Mouse (Mus musculus) MEL-GATA-1-ER (cell line): ENCODE results near the gene Meis3.

Experiments used
- DNase-seq: peaks from one replicate; pipeline ENCODE4 v3.0.0-alpha.2; 2012; ENCODE audit warnings: low read depth; ENCODE audit errors: extremely low read depth

Gene Meis3

GRCm38 (mm10) chr7:16158735-16159134, 16.2 kb upstream of the Meis3 start:
- no peak for DNase-seq

GRCm38 (mm10) chr7:16160702-16161101, 14.2 kb upstream of the Meis3 start:
- DNase-seq = peak; percentile 56

GRCm38 (mm10) chr7:16161302-16161701, 13.6 kb upstream of the Meis3 start:
- DNase-seq = no peak

GRCm38 (mm10) chr7:16162036-16162435, 12.9 kb upstream of the Meis3 start:
- no peak for DNase-seq

- DNase-seq = no peak
Measured at GRCm38 (mm10) chr7:16172141-16172581, 2.7 kb upstream of the Meis3 start.

- DNase-seq = no peak
Measured at GRCm38 (mm10) chr7:16172586-16173140, 2.2 kb upstream of the Meis3 start.

GRCm38 (mm10) chr7:16173146-16173545, 1.7 kb upstream of the Meis3 start:
- no peak for DNase-seq

GRCm38 (mm10) chr7:16175542-16175931, 647 bp downstream of the Meis3 start:
- DNase-seq = no peak

- no peak for DNase-seq
Measured at GRCm38 (mm10) chr7:16178114-16178513, 3.2 kb downstream of the Meis3 start.

- peak; percentile 18 for DNase-seq
Measured at GRCm38 (mm10) chr7:16183663-16184062, 8.8 kb downstream of the Meis3 start.

GRCm38 (mm10) chr7:16187494-16187893, 12.6 kb downstream of the Meis3 start:
- DNase-seq = no peak

GRCm38 (mm10) chr7:16192315-16192714, 17.4 kb downstream of the Meis3 start:
- DNase-seq = peak; percentile 16

GRCm38 (mm10) chr7:16193702-16194101, 18.8 kb downstream of the Meis3 start:
- DNase-seq = no peak

- DNase-seq = no peak
Measured at GRCm38 (mm10) chr7:16196616-16197015, 21.7 kb downstream of the Meis3 start.

- DNase-seq = no peak
Measured at GRCm38 (mm10) chr7:16197166-16197565, 22.3 kb downstream of the Meis3 start.

GRCm38 (mm10) chr7:16198540-16198939, 23.6 kb downstream of the Meis3 start:
- DNase-seq = no peak

GRCm38 (mm10) chr7:16201136-16201535, 26.2 kb downstream of the Meis3 start:
- no peak for DNase-seq

GRCm38 (mm10) chr7:16202756-16203504, 28.0 kb downstream of the Meis3 start:
- DNase-seq = no peak

- no peak for DNase-seq
Measured at GRCm38 (mm10) chr7:16203505-16203903, 28.6 kb downstream of the Meis3 start.

- no peak for DNase-seq
Measured at GRCm38 (mm10) chr7:16204791-16205190, 29.9 kb downstream of the Meis3 start.

- DNase-seq = no peak
Measured at GRCm38 (mm10) chr7:16207076-16207475, 32.2 kb downstream of the Meis3 start.

- DNase-seq = no peak
Measured at GRCm38 (mm10) chr7:16207496-16207895, 32.6 kb downstream of the Meis3 start.
